Mouse (Mus musculus): ENCODE results near the gene Taf4.

GRCm38 (mm10) chr2:179948820-179949219 is 27.6 kb downstream of the Taf4 start:
- TF ChIP-seq CTCF (IDR thresholded peaks at IDR 0.05; ENCODE audit: borderline replicate concordance, insufficient read depth, low read depth, low read length), result no peak
- no peak for TF ChIP-seq POLR2A (IDR thresholded peaks at IDR 0.05; ENCODE audit: borderline replicate concordance, insufficient read depth, low read length)

Measured in cerebellum, adult 2 months (tissue).